Mouse (Mus musculus) myocyte (in vitro differentiated cells): Measurements from ENCODE around the gene Psmb7. TPM values are rescaled to one million over a fixed set of nuclear protein-coding genes. Genes with fewer than 3 reads are reported as not detected.

Experiments
- H3K27me3 ChIP-seq: one replicate; pipeline ENCODE4 v1.6.1; 2011; ENCODE audit not compliant: control insufficient read depth, insufficient read depth, insufficient read length
- H3K36me3 ChIP-seq: one replicate; pipeline ENCODE4 v1.6.1; 2011; ENCODE audit not compliant: control insufficient read depth, insufficient read depth
- H3K4me2 ChIP-seq: one replicate; pipeline ENCODE4 v1.6.1; 2011; ENCODE audit warnings: low read depth, control low read depth
- H3K4me3 ChIP-seq: one replicate; pipeline ENCODE4 v1.5.1; 2011; ENCODE audit warnings: mild to moderate bottlenecking, control low read depth, moderate library complexity
- H3K79me2 ChIP-seq: one replicate; pipeline ENCODE4 v1.6.1; 2011; ENCODE audit not compliant: control insufficient read depth, insufficient read depth
- H3ac ChIP-seq: one replicate; pipeline ENCODE4 v1.6.1; 2011; ENCODE audit not compliant: control insufficient read depth, insufficient read length
- CEBPB ChIP-seq: IDR thresholded peaks from 2 replicates; pipeline ENCODE4 v1.6.1; 2011; ENCODE audit warnings: mild to moderate bottlenecking, moderate library complexity; ENCODE audit not compliant: poor library complexity, insufficient read depth, severe bottlenecking
- E2F4 ChIP-seq: IDR thresholded peaks from one replicate; pipeline ENCODE4 v1.6.1; 2011; ENCODE audit warnings: mild to moderate bottlenecking, control low read depth, moderate library complexity; ENCODE audit not compliant: insufficient read depth
- MAX ChIP-seq: IDR thresholded peaks from one replicate; pipeline ENCODE4 v1.6.1; 2011; ENCODE audit warnings: low read depth, mild to moderate bottlenecking, control low read depth
- MYOD1 ChIP-seq, 3 experiments: IDR thresholded peaks; one replicate each; pipeline ENCODE4 v1.6.1; 2011; ENCODE audit warnings: control low read depth in 2 of 3, low read depth in 2 of 3, mild to moderate bottlenecking in 2 of 3, moderate library complexity in 1 of 3; ENCODE audit not compliant: insufficient read length in 2 of 3, control insufficient read depth in 1 of 3
- MYOG ChIP-seq, 3 experiments: IDR thresholded peaks; one replicate each; pipeline ENCODE4 v1.6.1; 2011; ENCODE audit warnings: control low read depth in 2 of 3, low read depth in 2 of 3, mild to moderate bottlenecking in 2 of 3; ENCODE audit not compliant: insufficient read length in 2 of 3, control insufficient read depth in 1 of 3, insufficient read depth in 1 of 3
- POLR2A ChIP-seq: IDR thresholded peaks from one replicate; pipeline ENCODE4 v1.6.1; 2011; ENCODE audit warnings: low read depth, mild to moderate bottlenecking, control low read depth, moderate library complexity; ENCODE audit not compliant: insufficient read length
- POLR2AphosphoS2 ChIP-seq: IDR thresholded peaks from one replicate; pipeline ENCODE4 v1.6.1; 2011; ENCODE audit warnings: low read depth, control low read depth; ENCODE audit not compliant: insufficient read length
- REST ChIP-seq: IDR thresholded peaks from one replicate; pipeline ENCODE4 v1.6.1; 2011; ENCODE audit warnings: mild to moderate bottlenecking, control low read depth, moderate library complexity; ENCODE audit not compliant: insufficient read depth, insufficient read length
- SRF ChIP-seq: IDR thresholded peaks from one replicate; pipeline ENCODE4 v1.6.1; 2011; ENCODE audit warnings: low read depth; ENCODE audit not compliant: control insufficient read depth, insufficient read length
- TCF12 ChIP-seq: IDR thresholded peaks from one replicate; pipeline ENCODE4 v1.6.1; 2011; ENCODE audit warnings: mild to moderate bottlenecking, control low read depth; ENCODE audit not compliant: poor library complexity, insufficient read depth, severe bottlenecking
- TCF3 ChIP-seq: IDR thresholded peaks from one replicate; pipeline ENCODE4 v1.6.1; 2011; ENCODE audit warnings: low read depth, control low read depth; ENCODE audit not compliant: insufficient read length
- USF1 ChIP-seq: IDR thresholded peaks from one replicate; pipeline ENCODE4 v1.6.1; 2011; ENCODE audit warnings: low read depth, mild to moderate bottlenecking, control low read depth, moderate library complexity
- polyA plus RNA-seq: library from polyadenylated mRNA; unstranded; fragments of >200 nt; fragmentation: generic; extraction: Trizol; gene quantifications from one replicate; pipeline ENCODE4 v1.2.1, GENCODE M21; 2012; ENCODE audit warnings: missing spikeins

Psmb7 gene
- polyA plus RNA-seq, 1 experiment, result 411 TPM

- no peaks in the 10 kb centered on the region for H3K79me2 ChIP-seq
- H3K27me3 ChIP-seq, result no peaks in the 10 kb centered on the region
- H3K4me2 ChIP-seq, result no peak overlapping the region
- TF ChIP-seq TCF12, result no peak
- no peak for TF ChIP-seq SRF
- TF ChIP-seq MYOD1 (IDR thresholded peaks at IDR 0.05; ENCODE audit: control insufficient read depth in 1 of 3, insufficient read length in 2 of 3, low read depth in 2 of 3), result peak in 1 of 3 experiments; percentile 23
- no peak for TF ChIP-seq POLR2AphosphoS2
- no peak for TF ChIP-seq E2F4
- TF ChIP-seq REST, result no peak
- TF ChIP-seq MYOG (IDR thresholded peaks at IDR 0.05; ENCODE audit: control insufficient read depth in 1 of 3, insufficient read depth in 1 of 3, insufficient read length in 2 of 3, low read depth in 2 of 3), result peak in 1 of 3 experiments; percentile 32
- TF ChIP-seq USF1, result no peak
- no peak overlapping the region for H3K4me3 ChIP-seq
- H3ac ChIP-seq, result no peak overlapping the region
- H3K36me3 ChIP-seq, result no peaks in the 10 kb centered on the region
These were observed 102.3 kb downstream of the Psmb7 start for GRCm38 (mm10) chr2:38541570-38541969.

GRCm38 (mm10) chr2:38541101-38541500 lies 102.8 kb downstream of the Psmb7 start:
- H3K4me2 ChIP-seq, result no peak overlapping the region

DNA sequence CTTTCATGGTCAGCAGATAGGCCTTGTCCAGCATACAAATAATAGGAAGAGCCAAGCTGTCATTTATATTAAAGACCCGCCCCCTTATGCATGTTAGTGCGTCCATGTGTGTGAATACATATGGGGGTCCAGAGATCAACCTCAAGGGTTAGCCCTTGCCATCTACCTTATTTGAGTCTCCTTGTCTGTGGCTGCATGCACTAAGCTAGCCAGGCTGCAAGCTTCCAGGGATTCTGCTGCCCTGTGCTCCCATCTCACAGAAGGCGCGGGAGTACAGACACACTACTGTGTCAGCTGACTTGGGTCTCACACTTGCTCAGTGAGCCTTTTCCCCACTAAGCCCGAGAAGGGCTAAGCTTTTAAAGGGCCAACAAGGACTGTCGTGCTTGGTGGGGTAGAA lies 103.2 kb downstream of the Psmb7 start:
- no peak overlapping the region for H3ac ChIP-seq
- no peak for TF ChIP-seq POLR2AphosphoS2
- no peak for TF ChIP-seq SRF
- no peak for TF ChIP-seq MAX
- TF ChIP-seq E2F4, result no peak
- no peaks in the 10 kb centered on the region for H3K27me3 ChIP-seq
- no peaks in the 10 kb centered on the region for H3K36me3 ChIP-seq
- H3K79me2 ChIP-seq, result no peaks in the 10 kb centered on the region
- no peak overlapping the region for H3K4me3 ChIP-seq
- H3K4me2 ChIP-seq, result no peak overlapping the region

More at GRCm38 (mm10) chr2:38541101-38541500, 102.8 kb downstream of the Psmb7 start:
- Histone ChIP-seq H3ac (no peak overlapping the region), H3K27me3 (no peaks in the 10 kb centered on the region), H3K79me2 (no peaks in the 10 kb centered on the region), H3K4me3 (no peak overlapping the region), H3K36me3 (no peaks in the 10 kb centered on the region)
- TF ChIP-seq MYOD1 (IDR thresholded peaks at IDR 0.05; ENCODE audit: control insufficient read depth in 1 of 3, insufficient read length in 2 of 3, low read depth in 2 of 3) (no peak), USF1 (no peak), TCF12 (no peak), TCF3 (no peak), REST (no peak), MYOG (IDR thresholded peaks at IDR 0.05; ENCODE audit: control insufficient read depth in 1 of 3, insufficient read depth in 1 of 3, insufficient read length in 2 of 3, low read depth in 2 of 3) (no peak), SRF (no peak), MAX (no peak), POLR2A (no peak), POLR2AphosphoS2 (no peak), E2F4 (no peak), CEBPB (no peak)

- peaks cover 5% of the 10 kb centered on the region for H3K79me2 ChIP-seq
- no peaks in the 10 kb centered on the region for H3K36me3 ChIP-seq
- TF ChIP-seq E2F4 (no peak), USF1 (no peak), TCF3 (no peak), REST (no peak), TCF12 (no peak), MAX (no peak), MYOD1 (IDR thresholded peaks at IDR 0.05; ENCODE audit: control insufficient read depth in 1 of 3, insufficient read length in 2 of 3, low read depth in 2 of 3) (no peak)
- no peak overlapping the region for H3K4me2 ChIP-seq
- no peak overlapping the region for H3K4me3 ChIP-seq
- H3K27me3 ChIP-seq, result no peaks in the 10 kb centered on the region
- H3ac ChIP-seq, result no peak overlapping the region
These were observed 104.2 kb downstream of the Psmb7 start for GRCm38 (mm10) chr2:38539677-38540076.

Other genes with a start within 250 kb of the Psmb7 start
- gene Nek6, start 132.4 kb downstream of the Psmb7 start, polyA plus RNA-seq, result 25.6 TPM
- 0.05 TPM for gene Nr5a1, start 70.5 kb upstream of the Psmb7 start, polyA plus RNA-seq